ENCODE assay signal across 8 mouse cellular contexts in the genomic region with DNA sequence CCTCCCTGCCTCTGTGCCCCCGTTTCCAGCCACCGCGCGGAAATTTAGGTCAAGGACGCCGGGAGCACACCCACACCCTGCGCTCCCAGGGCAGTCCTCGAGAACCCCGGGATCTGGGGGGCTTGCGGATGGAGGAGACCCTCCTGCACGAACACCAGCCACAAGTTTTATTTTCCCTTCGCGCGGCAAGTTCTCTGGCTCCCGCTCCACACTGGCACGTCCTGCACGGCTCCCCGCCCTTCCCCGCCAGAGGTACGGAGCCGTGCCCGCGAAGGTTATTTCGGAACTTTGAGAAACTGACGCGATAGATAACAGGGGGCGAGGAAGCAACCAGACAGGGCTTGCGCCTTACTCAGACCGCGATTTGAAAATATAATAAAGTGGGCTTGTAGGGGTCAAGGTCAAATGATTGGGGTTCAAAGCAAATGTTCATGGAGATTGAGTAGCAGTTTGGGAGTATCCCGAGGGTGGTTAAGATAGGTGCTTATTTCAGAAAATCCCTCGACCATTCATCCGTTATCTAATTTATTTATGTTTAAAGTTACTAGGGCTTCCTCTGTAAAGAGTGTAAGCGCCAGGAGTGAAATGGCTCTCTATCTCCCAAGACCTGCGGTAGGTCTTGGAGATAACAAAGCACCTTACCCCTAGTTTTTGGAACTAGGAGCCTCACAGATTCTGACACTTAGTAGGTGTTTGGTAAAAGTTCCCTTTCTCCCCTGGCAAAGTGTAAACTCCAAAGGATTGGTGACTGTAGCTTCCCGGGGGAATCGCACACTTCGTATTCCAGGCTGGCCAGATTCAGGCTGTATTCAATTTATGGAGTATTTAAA. TPM values are rescaled to one million over a fixed set of nuclear protein-coding genes. Genes with fewer than 3 reads are reported as not detected.
DNase-seq lines count a peak whose midpoint lies in the region; ATAC-seq and TF ChIP-seq lines count a peak whose summit lies in the region.

No protein-coding gene starts in this region.

- peak overlapping the region; percentile 94 for H3K27ac ChIP-seq in layer of hippocampus, adult 2 months
- H3K27ac ChIP-seq in forebrain, embryonic 11.5 days (ENCODE audit: low read depth, low read length): peak overlapping the region; percentile 75
- H3K27ac ChIP-seq in intestine, embryonic 15.5 days: peak overlapping the region; percentile 87
- H3K27ac ChIP-seq in midbrain, embryonic 11.5 days (ENCODE audit: low read depth, low read length): peak overlapping the region; percentile 72

- H3K9ac ChIP-seq in forebrain, embryonic 11.5 days (ENCODE audit: low read length): peak overlapping the region; percentile 99
- peak overlapping the region; percentile 85 for H3K9ac ChIP-seq in intestine, embryonic 15.5 days
- H3K9ac ChIP-seq in midbrain, embryonic 11.5 days (ENCODE audit: low read length): peak overlapping the region; percentile 74

- H3K9me3 ChIP-seq in forebrain, embryonic 11.5 days (ENCODE audit: control insufficient read depth, low read length): no peaks in the 10 kb centered on the region
- no peaks in the 10 kb centered on the region for H3K9me3 ChIP-seq in intestine, embryonic 15.5 days
- H3K9me3 ChIP-seq in midbrain, embryonic 11.5 days (ENCODE audit: control insufficient read depth, low read length): no peaks in the 10 kb centered on the region

- H3K36me3 ChIP-seq in forebrain, embryonic 11.5 days (ENCODE audit: control insufficient read depth, insufficient read depth, low read length): no peaks in the 10 kb centered on the region
- H3K36me3 ChIP-seq in intestine, embryonic 15.5 days: no peaks in the 10 kb centered on the region
- no peaks in the 10 kb centered on the region for H3K36me3 ChIP-seq in midbrain, embryonic 11.5 days (ENCODE audit: control insufficient read depth, insufficient read depth, low read length)

- H3K4me1 ChIP-seq in forebrain, embryonic 11.5 days (replicated peaks; ENCODE audit: control insufficient read depth, insufficient read depth, low read length): peaks cover 22% of the 10 kb centered on the region; the same call in 1 of the 2 replicates
- H3K4me1 ChIP-seq in intestine, embryonic 15.5 days (replicated peaks): peaks cover 38% of the 10 kb centered on the region
- peaks cover 43% of the 10 kb centered on the region for H3K4me1 ChIP-seq in midbrain, embryonic 11.5 days (ENCODE audit: control insufficient read depth, insufficient read depth, low read length)

- WGBS in forebrain, embryonic 11.5 days: 4% methylated on average over 38 of the region's 38 CpGs
- WGBS in intestine, embryonic 15.5 days: 6% methylated on average over 38 of the region's 38 CpGs
- 4% methylated on average over 38 of the region's 38 CpGs for WGBS in midbrain, embryonic 11.5 days

- H3K4me2 ChIP-seq in forebrain, embryonic 11.5 days (ENCODE audit: low read depth, low read length, severe bottlenecking): peak overlapping the region; percentile 65
- peak overlapping the region; percentile 93 for H3K4me2 ChIP-seq in intestine, embryonic 15.5 days (replicated peaks)
- H3K4me2 ChIP-seq in midbrain, embryonic 11.5 days: peak overlapping the region; percentile 53

- H3K4me3 ChIP-seq in layer of hippocampus, adult 2 months: peak overlapping the region; percentile 89
- peak overlapping the region; percentile 97 for H3K4me3 ChIP-seq in forebrain, embryonic 11.5 days (ENCODE audit: low read depth, low read length)
- H3K4me3 ChIP-seq in intestine, embryonic 15.5 days (replicated peaks): peak overlapping the region; percentile 96
- H3K4me3 ChIP-seq in midbrain, embryonic 11.5 days (ENCODE audit: low read depth, low read length): peak overlapping the region; percentile 98

- no peaks in the 10 kb centered on the region for H3K27me3 ChIP-seq in forebrain, embryonic 11.5 days (ENCODE audit: control insufficient read depth, insufficient read depth, low read length)
- H3K27me3 ChIP-seq in intestine, embryonic 15.5 days (replicated peaks): no peaks in the 10 kb centered on the region
- H3K27me3 ChIP-seq in midbrain, embryonic 11.5 days (ENCODE audit: control insufficient read depth, insufficient read depth, low read length): no peaks in the 10 kb centered on the region

- TF ChIP-seq CTCF in layer of hippocampus, adult 2 months (conservative IDR thresholded peaks at IDR 0.05): no peak

- DNase-seq in layer of hippocampus, adult 2 months (ENCODE audit: low spot score in 2 of 2): no peak
- no peak for DNase-seq in layer of hippocampus, adult 8-10 months (ENCODE audit: low spot score in 2 of 2)
- peak; percentile 55 for DNase-seq in NIH3T3 (ENCODE audit: low read depth)
- DNase-seq in forebrain, embryonic 11.5 days (ENCODE audit: low spot score): no peak
- DNase-seq in midbrain, embryonic 11.5 days (ENCODE audit: low spot score, missing footprints): peak; percentile 98
- DNase-seq in adipocyte (ENCODE audit: low spot score): no peak
- DNase-seq in frontal cortex, postnatal 36 days (ENCODE audit: low spot score in 2 of 2): no peak

- no peak; the same call in 1 of the 2 replicates for ATAC-seq in forebrain, embryonic 11.5 days (replicated peaks; ENCODE audit: low FRiP score)
- peak; percentile 56 for ATAC-seq in intestine, embryonic 15.5 days
- ATAC-seq in midbrain, embryonic 11.5 days (ENCODE audit: low FRiP score): peak; percentile 53; the same call in 1 of the 2 replicates

RNA-seq across cellular contexts. Expression of a gene that starts 0.7 kb away (rescaled TPM):
- 100 to 1,000 TPM; 103 to 114 TPM for total RNA-seq in layer of hippocampus, adult 2 months (2021)
- total RNA-seq in layer of hippocampus, adult 8-10 months (2022): 100 to 1,000 TPM; 102 to 121 (median 109) TPM
- 23.9 and 26.2 TPM in 2 replicates for polyA plus RNA-seq in forebrain, embryonic 11.5 days (2014; fragmentation: Nextera tagmentation; extraction: Ambion mirVana)
- polyA plus RNA-seq in intestine, embryonic 15.5 days (2015; fragmentation: Nextera tagmentation; extraction: Ambion mirVana): 10.9 and 11.1 TPM in 2 replicates
- 25.7 and 27.0 TPM in 2 replicates for polyA plus RNA-seq in midbrain, embryonic 11.5 days (2014; fragmentation: Nextera tagmentation; extraction: Ambion mirVana)

Comparison
In these comparisons a context has a peak if more than half of its experiments do, and no peak if none do; other contexts are left out.
1. DNase-seq: peak in NIH3T3 (single experiment) and midbrain, embryonic 11.5 days (single experiment); none in layer of hippocampus, adult 2 months (0 of 2), layer of hippocampus, adult 8-10 months (0 of 2), forebrain, embryonic 11.5 days (single experiment), adipocyte (single experiment) and frontal cortex, postnatal 36 days (0 of 2).
2. Peak in every context shown above with its lines, with median percentiles within 50 percentile points of each other: H3K27ac ChIP-seq, H3K4me3 ChIP-seq, H3K4me2 ChIP-seq and H3K9ac ChIP-seq.